Mouse (Mus musculus): Measurements from ENCODE around the gene Gna13. TPM values are rescaled to one million over a fixed set of nuclear protein-coding genes. Genes with fewer than 3 reads are reported as not detected.
A peak's percentile ranks its signal among the peaks of the same experiment; 100 is the strongest.

The Gna13 gene
- total and polyA plus RNA-seq, 3 experiments: 12.7 to 30.9 (median 30.8) TPM

GRCm38 (mm10) chr11:109343558-109343957 is 19.1 kb upstream of the Gna13 start:
- peaks cover 10% of the 10 kb centered on the region for H3K4me1 ChIP-seq (ENCODE audit: control insufficient read depth, insufficient read depth, low read length)
- no peak for DNase-seq
- H3K4me3 ChIP-seq: no peak overlapping the region
- H3K9ac ChIP-seq (ENCODE audit: low read depth, low read length): 0 out of 2 replicates have a peak overlapping the region, but pooled peaks have one; percentile 35
- TF ChIP-seq CTCF (IDR thresholded peaks at IDR 0.05) (no peak), EP300 (IDR thresholded peaks at IDR 0.05; ENCODE audit: insufficient read depth, low read depth, low read length) (no peak), POLR2A (IDR thresholded peaks at IDR 0.05; ENCODE audit: insufficient read depth, low read depth, low read length) (no peak)
- H3K36me3 ChIP-seq (ENCODE audit: control insufficient read depth, insufficient read depth, low read length): no peaks in the 10 kb centered on the region
- no peaks in the 10 kb centered on the region for H3K27me3 ChIP-seq (ENCODE audit: control insufficient read depth, insufficient read depth, low read length)
- H3K27ac ChIP-seq: peak overlapping the region; percentile 47
- 45% methylated on average over 7 of the region's 7 CpGs for WGBS
- no peaks in the 10 kb centered on the region for H3K79me2 ChIP-seq (replicated peaks; ENCODE audit: control insufficient read depth, insufficient read depth, low read length)
- intact Hi-C loops (cut with DNase I): no loop called here

DNA sequence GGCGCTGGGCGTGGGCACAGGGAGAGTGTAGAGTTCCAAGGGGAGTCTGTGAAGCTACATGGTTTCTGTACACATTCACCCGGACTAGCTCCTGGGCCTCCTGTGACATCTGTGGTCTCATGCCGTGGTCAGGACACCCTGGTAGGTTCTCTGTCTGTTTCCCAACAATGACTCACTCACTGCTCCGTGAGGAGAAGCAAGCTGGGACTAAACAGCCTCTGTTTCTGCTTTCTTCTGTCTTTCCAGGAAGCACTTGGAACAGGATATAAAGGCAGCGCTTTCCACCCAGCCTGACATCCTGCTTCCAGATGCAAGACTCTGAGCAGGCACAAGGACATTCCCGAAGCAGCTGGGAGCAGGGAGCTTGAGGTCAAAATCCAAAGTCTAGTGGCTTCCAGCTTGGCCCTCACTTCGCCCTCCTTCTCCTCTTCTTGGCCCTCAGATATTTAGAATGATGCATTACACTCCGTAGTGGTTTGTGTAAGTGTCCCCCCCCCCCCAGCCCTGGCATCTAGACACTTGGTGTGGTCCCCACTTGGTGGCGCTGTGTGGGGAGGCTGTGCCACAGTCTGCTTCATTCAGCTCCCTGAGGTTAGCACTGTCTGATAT is 18.5 kb upstream of the Gna13 start:
- intact Hi-C loops (cut with DNase I): no loop called here

DNA sequence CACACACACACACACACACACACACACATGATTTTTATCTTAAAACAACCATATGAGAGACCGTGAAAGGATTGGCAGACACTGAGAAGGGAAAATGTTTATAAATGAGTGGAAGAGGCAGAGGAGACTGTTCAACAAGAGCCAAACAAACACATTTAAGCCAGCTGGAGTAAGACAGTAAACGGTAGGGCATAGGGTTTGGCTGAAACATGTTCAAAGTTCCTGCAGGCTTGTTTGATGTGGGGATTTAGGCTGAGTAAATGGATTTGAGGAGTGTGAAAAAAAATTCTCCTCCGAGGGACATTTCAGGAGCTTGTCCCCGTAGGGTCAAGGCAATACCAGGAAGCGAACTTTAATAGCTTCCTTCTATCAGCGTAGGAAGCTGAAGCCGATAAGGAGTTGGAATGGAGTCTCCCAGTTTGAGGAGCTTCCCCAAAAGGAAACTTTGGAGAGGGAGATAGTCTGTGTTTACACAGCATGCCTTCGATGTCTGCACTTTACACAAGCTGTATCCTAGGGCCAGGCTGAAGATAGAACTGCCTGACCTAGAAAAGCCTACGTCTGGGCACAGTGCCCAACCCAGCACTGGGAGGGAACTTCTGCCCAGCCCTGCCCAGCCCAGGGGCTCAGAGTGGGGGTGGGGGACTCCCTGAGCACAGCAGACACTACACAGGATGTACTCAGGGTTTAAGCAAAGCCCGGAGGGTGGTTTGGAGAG is 15.2 kb upstream of the Gna13 start:
- Histone ChIP-seq H3K4me3 (no peak overlapping the region), H3K27ac (peak overlapping the region; percentile 76), H3K27me3 (ENCODE audit: control insufficient read depth, insufficient read depth, low read length) (no peaks in the 10 kb centered on the region), H3K4me1 (ENCODE audit: control insufficient read depth, insufficient read depth, low read length) (peaks cover 10% of the 10 kb centered on the region), H3K36me3 (ENCODE audit: control insufficient read depth, insufficient read depth, low read length) (no peaks in the 10 kb centered on the region), H3K9ac (ENCODE audit: low read depth, low read length) (0 out of 2 replicates have a peak overlapping the region, but pooled peaks have one; percentile 22), H3K79me2 (replicated peaks; ENCODE audit: control insufficient read depth, insufficient read depth, low read length) (no peaks in the 10 kb centered on the region)
- WGBS: 3% methylated on average over 10 of the region's 10 CpGs
- DNase-seq: peak; percentile 84 to 91
- intact Hi-C loops (cut with DNase I): loop anchor here (5.0 kb wide), 1 partner anchor 80 kb away; the partner anchor contains the start of gene Amz2
- no peak for TF ChIP-seq CTCF (IDR thresholded peaks at IDR 0.05)
- TF ChIP-seq EP300 (IDR thresholded peaks at IDR 0.05; ENCODE audit: insufficient read depth, low read depth, low read length): 0 out of 2 replicates have a peak, but pooled peaks have one; percentile 46

More for the DNA sequence above, 18.5 kb upstream of the Gna13 start:
- Histone ChIP-seq H3K4me1 (ENCODE audit: control insufficient read depth, insufficient read depth, low read length) (peaks cover 10% of the 10 kb centered on the region), H3K4me3 (no peak overlapping the region), H3K36me3 (ENCODE audit: control insufficient read depth, insufficient read depth, low read length) (no peaks in the 10 kb centered on the region), H3K27ac (peak overlapping the region; percentile 47), H3K79me2 (replicated peaks; ENCODE audit: control insufficient read depth, insufficient read depth, low read length) (no peaks in the 10 kb centered on the region), H3K27me3 (ENCODE audit: control insufficient read depth, insufficient read depth, low read length) (no peaks in the 10 kb centered on the region), H3K9ac (ENCODE audit: low read depth, low read length) (peak overlapping the region; percentile 35; the same call in 1 of the 2 replicates)
- peak; percentile 70 for TF ChIP-seq CTCF (IDR thresholded peaks at IDR 0.05)
- TF ChIP-seq EP300 (IDR thresholded peaks at IDR 0.05; ENCODE audit: insufficient read depth, low read depth, low read length): no peak
- peak; percentile 61 to 68 for DNase-seq
- 14% methylated on average over 10 of the region's 10 CpGs for WGBS

GRCm38 (mm10) chr11:109348408-109348807 is 14.2 kb upstream of the Gna13 start:
- H3K9ac ChIP-seq (ENCODE audit: low read depth, low read length): no peak overlapping the region
- TF ChIP-seq EP300 (IDR thresholded peaks at IDR 0.05; ENCODE audit: insufficient read depth, low read depth, low read length) (no peak), POLR2A (IDR thresholded peaks at IDR 0.05; ENCODE audit: insufficient read depth, low read depth, low read length) (no peak), CTCF (IDR thresholded peaks at IDR 0.05) (no peak)
- H3K27ac ChIP-seq: no peak overlapping the region
- no peaks in the 10 kb centered on the region for H3K79me2 ChIP-seq (replicated peaks; ENCODE audit: control insufficient read depth, insufficient read depth, low read length)
- H3K27me3 ChIP-seq (ENCODE audit: control insufficient read depth, insufficient read depth, low read length): no peaks in the 10 kb centered on the region
- no peaks in the 10 kb centered on the region for H3K36me3 ChIP-seq (ENCODE audit: control insufficient read depth, insufficient read depth, low read length)
- intact Hi-C loops (cut with DNase I): loop anchor here (5.0 kb wide), 1 partner anchor 79 kb away; the partner anchor contains the start of gene Amz2
- no peak for DNase-seq
- H3K4me1 ChIP-seq (ENCODE audit: control insufficient read depth, insufficient read depth, low read length): peaks cover 10% of the 10 kb centered on the region
- WGBS: 47% methylated on average over 12 of the region's 12 CpGs
- H3K4me3 ChIP-seq: no peak overlapping the region

DNA sequence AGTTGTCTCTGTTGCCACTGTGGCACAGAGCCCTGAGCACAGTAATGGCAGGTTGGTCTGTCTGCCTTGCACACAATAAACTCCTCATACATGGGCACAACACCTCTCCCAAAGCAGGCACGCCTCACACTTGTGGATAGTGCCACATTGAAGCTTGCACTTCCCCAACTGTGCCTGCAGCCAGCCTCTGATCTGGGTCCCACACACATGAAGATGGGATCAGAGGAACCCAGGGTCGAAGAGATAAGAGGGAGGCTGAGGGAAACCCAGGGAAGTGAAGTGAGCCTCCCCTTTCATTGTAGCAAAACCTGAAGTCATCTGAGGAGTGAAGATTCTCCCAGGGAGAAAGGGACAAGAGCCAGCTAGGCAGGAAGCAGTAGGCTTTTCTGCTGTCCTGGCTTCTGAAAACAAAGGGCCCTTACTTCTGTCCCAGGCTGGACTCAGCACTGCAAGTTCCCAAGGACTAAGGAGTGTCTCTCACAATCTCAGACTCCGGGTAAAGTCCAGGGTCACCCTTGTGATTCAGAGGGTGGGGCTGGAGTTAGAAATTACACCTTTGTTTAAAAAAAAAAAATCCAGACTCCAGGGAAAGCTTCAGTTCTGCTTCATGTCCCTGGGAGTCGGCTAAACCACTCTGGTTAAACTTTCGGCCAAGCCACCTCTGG is 12.8 kb upstream of the Gna13 start:
- Histone ChIP-seq H3K36me3 (ENCODE audit: control insufficient read depth, insufficient read depth, low read length) (no peaks in the 10 kb centered on the region), H3K79me2 (replicated peaks; ENCODE audit: control insufficient read depth, insufficient read depth, low read length) (no peaks in the 10 kb centered on the region), H3K27ac (no peak overlapping the region), H3K4me1 (ENCODE audit: control insufficient read depth, insufficient read depth, low read length) (peaks cover 6% of the 10 kb centered on the region), H3K9ac (ENCODE audit: low read depth, low read length) (no peak overlapping the region), H3K27me3 (ENCODE audit: control insufficient read depth, insufficient read depth, low read length) (no peaks in the 10 kb centered on the region), H3K4me3 (no peak overlapping the region)
- TF ChIP-seq EP300 (IDR thresholded peaks at IDR 0.05; ENCODE audit: insufficient read depth, low read depth, low read length): no peak
- no peak for TF ChIP-seq CTCF (IDR thresholded peaks at IDR 0.05)
- no peak for TF ChIP-seq POLR2A (IDR thresholded peaks at IDR 0.05; ENCODE audit: insufficient read depth, low read depth, low read length)
- DNase-seq: no peak
- intact Hi-C loops (cut with DNase I): loop anchor here (1.0 to 5.0 kb wide), 2 partner anchors 12 to 78 kb away; partner anchors contain the start of gene Amz2
- 63% methylated on average over 5 of the region's 5 CpGs for WGBS
